Mouse (Mus musculus) frontal cortex, postnatal 36 days (tissue): ENCODE measurements around the gene Guca2a.
"Not testable (repeated sequence)": the region's sequence is repeated elsewhere in the genome, so short reads cannot be mapped to it uniquely, and the experiment has no call there.

Experiments used
- DNase-seq, 2 experiments: peaks; one replicate each; pipeline ENCODE4 v3.0.0; 2022; ENCODE audit warnings: low spot score in 2 of 2

Guca2a gene

DNA sequence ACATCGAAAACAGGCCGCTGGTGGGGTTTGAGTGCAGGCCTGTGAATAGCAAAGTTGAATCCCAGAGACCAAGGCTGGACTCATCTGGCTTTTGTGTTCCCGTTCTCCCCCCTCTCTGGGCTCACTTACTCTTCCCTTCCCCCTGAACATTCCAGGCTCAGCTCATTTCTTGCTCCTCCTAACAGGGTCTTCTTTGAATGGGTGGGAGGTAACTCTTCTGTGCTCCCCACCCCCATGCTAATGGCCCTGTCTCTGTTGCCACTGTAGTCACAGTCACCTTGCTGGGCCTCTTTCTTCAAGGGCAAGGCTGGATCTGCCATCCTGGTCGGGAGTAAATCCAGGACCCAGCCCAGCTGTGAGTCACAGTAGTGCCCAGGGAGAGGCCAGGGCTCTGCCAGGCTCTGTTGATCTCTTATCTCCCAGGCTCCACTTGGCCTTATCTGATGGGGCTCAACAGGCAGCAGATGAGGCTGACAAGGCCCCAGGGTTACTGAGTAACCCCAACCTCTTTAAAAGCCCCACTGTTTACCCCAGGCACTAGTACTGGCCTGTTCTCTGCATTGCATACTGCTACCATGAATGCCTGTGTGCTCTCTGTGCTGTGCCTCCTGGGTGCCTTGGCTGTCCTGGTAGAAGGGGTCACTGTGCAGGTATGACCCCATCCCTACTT lies at the start of gene Guca2a:
Gene Guca2a (plus strand): TSS at position 529 of the 670 bp plus-strand sequence.
- no peak for DNase-seq

DNA sequence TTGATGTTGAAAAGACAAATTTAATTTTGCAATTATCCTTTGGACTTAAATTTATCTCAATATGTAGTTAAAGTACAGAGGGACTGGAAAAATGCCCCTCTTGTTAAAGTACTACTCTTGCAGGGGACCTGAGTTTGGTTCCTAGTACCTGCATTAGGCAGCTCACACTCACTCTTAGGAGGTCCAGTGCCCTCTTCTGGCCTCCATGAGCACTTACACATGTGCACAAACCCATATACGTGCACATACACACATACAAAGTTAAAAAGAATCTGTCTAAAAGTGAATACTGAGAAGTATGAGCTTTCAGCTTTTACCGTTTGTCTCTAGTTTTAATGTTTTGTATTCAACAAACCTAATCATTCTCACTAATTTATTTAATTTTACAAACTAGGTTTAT lies 49.5 kb upstream of the Guca2a start:
- no peak for DNase-seq

DNA sequence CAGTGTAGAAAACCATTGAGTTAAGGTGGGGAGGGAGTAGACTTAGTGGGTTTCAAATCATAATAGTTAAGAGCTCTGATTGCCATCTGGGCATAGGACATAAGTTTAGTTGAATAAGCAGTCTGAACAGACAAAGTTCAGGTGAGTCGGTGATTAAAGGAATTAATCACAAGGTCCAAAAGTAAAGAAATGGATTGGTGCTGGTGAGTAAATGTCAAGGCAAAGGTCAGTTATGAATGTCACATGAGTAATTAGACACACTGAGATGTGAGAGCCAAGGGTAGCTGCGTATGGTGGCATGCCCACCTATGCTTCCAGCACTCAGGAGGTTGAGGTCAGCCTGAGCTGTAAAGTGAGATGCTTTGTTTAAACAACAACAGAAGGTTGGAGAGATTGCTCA lies 48.1 kb upstream of the Guca2a start:
- no peak for DNase-seq

DNA sequence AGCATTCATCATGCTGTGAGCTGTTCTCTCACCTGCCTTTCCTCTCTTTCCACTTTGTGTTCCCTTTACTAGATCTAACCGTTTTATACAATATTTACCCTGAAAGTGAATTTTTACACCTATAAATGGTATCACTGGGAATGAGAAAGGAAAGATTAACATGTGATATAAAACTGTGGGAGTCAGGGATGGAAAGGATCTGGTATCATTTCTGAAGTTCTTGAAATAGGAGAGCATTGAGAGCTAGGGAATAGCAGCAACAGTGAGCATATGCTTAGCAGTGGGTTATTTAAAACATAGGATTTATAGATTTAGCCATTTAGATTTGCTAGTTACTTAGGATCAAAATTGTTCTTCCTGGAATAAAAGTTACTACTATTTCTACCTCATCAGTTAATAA lies 47.5 kb upstream of the Guca2a start:
- no peak for DNase-seq

DNA sequence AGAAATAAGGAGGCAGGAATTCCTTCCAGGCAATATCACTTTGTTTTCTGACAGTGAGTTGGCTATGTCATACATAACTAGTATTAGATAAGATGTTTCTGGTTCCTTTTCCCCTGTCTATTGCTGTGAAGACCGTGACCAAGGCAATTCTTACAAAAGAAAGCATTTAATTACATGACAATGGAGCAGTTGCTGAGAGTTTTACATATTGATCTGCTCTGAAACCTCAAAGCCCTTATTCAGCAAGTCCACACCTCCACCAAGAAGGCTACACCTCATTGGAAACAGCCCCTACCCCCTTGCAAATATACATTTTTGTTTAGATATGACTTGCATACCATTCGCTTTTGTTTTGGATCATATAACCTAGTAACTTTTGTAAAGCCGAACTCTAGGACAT lies 45.0 kb upstream of the Guca2a start:
- no peak for DNase-seq

DNA sequence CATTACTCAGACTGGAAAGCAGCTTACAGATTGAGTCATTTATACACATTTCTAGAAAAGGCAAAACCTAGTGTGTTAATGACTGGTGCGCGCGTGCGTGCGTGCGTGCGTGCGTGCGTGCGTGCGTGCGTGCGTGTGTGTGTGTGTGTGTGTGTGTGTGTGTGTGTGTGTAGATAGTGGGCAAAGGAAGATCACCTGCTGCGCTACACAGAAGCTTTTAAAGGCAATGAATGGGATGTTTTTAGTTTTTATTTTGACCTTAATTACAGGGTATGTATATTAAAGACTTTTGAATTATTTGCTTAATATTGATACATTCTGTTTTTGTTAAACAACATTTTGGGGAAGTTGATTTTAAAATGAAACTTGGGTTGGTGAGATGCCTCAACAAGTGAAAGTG lies 43.2 kb upstream of the Guca2a start:
- DNase-seq = no peak

DNA sequence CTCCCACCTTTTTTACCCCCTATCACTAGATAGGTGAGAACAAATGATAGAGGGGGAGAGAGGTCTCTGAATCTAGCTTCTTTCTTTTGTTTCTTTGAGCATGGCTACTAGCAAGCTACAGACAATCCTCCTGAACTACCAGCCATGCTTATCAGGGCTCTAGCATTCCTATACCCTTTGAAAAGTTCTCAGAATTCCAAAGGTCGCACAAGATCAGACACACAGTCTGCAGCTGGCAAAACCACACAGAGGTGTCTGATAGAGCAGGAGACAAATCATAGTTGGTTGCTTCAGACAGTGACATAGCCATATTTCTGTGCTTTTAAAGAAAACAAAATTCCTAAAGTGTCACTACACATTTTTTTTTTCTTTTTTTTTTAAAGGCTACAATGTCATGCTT lies 37.9 kb upstream of the Guca2a start:
- DNase-seq = no peak

DNA sequence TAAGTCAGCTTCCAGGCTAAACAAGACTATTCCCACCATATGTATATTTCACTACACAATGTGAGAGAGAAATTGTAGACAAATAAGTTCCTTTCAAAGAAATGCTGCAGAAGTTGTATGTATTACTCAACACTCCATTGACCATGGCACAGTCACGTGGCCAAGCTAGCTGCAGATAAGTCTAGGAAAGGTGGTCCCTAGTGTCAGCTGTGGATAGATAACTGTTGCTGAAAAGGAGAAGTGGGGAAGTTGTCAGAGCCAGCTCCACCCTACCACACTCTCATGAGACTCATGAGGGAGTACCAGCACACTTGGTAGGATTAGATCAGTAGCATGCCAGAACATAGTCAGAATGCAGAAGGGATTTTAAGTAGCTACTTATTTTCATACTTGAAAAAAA lies 28.0 kb upstream of the Guca2a start:
- DNase-seq = no peak

DNA sequence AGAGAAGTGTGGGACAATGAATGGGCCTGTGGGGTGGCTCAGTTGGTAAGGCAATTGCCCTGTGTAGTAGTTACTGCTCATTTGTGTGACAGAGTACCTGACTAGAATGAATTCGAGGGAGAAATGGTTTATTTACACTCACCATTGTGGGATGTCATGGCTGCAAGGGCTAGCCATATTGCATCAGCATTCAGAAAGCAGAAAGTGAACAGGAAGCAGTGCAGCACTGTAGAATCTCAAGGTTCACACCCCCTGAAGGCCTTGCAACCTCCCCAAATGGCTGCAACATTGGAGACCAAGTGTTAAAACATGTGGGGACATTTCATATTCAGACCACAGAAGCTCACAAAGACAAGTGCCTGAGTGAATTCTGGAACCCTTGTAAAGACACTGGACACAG lies 23.4 kb upstream of the Guca2a start:
- no peak for DNase-seq

DNA sequence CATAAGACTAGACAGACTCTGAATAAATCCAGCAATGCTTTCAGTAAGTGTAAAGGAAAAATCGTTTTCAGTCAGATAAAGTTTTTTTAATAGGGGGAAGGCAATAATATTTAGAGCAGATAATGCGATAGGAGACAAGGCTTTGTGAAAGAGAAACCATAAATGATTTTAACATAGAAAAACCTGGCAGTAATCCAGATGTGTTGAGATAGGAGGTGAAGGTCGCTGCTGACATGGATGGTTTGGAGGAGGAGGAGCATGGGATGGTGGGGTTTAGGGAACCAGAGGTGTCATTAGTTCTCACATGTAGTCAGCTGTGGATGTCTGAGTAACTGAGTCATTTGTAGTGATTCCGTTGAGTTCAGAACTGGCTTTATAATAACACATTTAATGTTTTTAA lies 22.8 kb upstream of the Guca2a start:
- no peak for DNase-seq

DNA sequence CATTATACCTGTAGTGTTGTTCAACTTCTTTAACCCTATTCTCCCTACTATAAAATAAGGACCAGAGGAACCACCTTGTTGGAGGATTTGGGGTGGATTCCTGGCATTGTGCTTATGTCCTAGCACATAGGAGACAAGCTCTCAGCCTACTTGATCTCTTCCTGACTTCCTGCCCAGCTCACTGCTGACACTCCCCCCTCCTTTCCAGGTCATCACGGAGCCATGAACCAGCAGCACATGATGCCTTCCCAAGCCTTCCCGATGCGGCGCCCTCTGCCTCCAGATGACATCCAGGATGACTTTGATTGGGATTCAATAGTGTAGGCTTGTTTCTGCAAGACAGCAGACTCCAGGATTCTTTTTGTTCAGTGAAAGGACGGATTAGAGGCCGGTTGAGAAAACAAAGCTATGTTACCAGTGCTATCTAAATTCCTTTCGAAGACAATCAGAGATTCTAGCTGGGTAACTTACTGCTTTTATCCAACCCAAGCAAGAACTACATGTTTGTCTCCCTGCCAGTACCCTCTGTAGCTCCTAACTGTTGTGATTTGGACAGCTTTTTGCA lies 11.3 kb upstream of the Guca2a start:
- DNase-seq = no peak

DNA sequence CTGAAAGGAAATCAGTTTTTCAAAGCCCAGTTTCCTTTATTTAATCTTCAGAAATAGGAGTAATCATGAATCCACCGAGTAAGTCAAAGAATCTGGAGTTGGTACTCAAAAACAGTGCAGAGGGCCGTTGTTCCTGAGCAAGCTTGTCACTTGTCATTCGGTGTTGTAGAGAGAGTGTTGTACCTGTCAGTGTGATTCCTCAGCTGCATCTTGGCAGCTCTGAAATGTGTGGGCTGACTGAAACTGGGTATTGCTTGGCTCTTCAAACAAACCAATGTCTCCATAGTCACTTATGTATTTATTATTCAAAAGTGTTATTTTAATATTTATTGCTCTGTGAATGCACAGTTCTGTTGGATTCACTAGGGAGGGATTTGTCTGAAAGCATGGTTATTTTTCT lies 10.6 kb upstream of the Guca2a start:
- DNase-seq = no peak

DNA sequence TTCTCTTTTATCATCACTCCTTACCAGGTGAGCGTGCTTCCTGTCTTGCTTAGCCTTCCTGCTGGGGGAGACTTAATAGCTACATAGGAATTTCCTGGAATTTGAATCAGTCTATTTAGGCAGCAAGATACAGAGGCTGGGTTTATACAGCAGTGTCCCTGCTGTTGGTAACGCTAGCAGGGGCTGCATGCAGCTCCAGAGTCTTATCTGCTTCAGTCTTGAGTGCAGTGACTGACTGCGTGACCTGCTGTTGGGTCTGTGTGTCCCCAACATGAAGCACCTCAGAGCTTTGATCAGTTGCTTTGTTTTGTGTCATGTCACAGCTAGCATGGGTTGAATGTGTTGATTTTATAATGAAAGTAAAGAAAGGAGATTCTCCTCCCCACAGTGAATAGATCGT lies 10.2 kb upstream of the Guca2a start:
- no peak for DNase-seq

DNA sequence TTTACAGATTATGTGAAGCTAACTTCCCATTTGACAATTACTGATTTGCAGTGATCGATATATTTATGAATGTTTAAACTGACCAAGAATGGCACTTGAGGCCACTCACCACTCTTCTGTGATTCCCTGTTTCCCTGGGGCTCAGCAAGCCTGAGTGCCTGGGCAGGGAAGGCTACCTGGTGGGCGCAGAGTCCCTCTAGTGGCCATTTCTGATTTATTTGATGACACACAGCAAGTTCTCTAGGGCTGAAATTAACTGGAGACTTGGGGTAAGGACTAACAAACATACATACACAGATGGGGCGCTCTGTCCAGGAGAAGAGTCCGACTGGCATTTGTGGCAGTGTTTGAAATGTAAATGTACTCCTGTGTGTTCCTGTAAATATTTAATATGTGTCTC lies 9.1 kb upstream of the Guca2a start:
- not testable (repeated sequence) for DNase-seq

DNA sequence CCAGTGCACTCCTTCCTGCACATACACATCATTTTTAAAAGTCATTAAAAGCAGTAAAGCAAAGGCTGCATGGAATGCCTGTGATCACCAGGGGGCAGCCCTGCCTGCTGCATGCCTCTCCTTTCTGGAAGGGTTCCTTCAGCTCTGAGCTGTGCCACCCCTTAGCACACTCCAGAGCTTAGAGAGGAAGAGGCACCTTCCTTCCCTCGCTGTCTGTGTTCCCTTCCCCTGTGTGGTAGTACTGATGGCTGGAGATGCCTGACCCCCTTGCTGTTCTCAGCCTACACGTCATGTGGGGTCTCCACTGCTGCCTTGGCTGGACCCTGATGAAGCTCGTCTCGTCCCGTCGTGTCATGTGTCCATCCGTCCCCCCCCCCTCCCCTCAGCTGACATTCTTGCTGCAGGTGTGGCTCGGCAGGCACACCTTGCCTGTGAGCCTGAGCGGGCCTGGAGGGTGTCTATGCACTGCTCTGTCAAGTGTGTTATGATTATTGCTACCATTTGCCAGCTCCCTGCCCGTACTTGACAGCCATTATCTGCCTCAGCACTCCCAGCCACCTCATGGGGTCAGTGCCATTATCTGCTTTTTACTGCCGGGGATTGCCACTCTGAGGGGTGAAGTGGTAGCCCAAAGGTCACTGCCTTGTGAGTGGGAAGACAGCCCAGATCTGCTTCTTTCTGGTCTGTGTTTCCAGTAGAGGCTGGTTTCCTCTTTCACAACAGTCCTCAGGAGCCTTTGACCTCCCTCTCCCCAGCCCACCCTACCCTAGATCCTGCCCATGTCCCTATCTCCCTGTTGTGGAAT lies 6.2 kb upstream of the Guca2a start:
- DNase-seq = peak; percentile 39 to 63

DNA sequence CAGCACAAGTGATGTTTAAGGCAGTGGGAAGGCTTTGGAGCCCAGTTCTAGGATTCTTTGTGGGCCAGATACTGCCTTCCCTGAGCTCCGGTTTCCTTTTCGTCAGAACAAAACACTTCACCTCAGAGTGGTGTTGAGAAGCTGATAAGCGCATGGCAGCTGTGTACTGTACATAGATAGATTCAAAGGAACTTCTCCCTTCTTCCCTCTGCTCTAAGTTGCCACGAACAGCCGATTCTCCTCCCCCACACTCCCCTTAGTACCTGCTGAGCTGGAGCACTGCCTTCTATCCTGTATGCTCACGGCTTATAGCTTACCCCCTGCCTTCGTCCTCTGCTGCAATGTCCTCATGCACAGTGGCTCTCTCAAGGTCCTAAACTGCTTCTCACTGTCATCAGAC lies 4.8 kb upstream of the Guca2a start:
- DNase-seq = no peak

DNA sequence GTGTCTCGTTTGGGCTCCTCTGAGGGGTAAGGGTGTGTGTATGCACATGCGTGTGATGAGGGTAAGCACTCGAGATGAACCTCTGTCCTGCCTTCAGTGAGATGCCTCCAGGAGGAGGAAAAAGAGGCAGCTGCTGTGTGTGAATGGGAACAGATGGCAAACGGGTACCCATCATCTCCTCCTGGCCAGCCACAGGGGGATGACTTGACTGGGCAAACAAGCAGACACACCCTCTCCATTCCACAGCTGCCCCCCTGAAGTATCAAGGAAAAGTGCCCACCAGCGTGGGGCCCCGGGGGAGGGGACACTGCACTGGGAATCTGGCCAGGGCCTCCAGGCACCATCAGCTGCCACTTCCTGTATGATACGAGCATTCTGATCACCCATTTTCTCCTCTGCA lies 4.2 kb upstream of the Guca2a start:
- no peak for DNase-seq

DNA sequence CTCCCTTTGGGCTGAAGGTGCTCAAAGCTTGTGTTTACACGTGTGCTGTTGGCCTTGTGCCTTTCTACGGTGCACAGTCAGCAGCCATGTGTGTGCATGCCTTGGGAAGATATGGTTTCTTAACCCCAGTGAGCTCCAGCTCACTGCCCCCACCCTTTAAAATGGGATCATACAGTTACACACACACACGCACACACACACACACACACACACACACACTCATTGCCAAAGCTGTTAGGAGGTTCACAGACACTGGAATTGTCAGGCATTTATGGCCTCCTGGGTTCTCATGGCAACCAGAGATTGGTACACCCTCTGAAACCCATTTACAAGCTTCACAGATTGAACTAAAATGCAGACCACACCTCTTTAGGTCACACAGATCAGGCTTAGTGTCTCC lies 3.6 kb upstream of the Guca2a start:
- no peak for DNase-seq

DNA sequence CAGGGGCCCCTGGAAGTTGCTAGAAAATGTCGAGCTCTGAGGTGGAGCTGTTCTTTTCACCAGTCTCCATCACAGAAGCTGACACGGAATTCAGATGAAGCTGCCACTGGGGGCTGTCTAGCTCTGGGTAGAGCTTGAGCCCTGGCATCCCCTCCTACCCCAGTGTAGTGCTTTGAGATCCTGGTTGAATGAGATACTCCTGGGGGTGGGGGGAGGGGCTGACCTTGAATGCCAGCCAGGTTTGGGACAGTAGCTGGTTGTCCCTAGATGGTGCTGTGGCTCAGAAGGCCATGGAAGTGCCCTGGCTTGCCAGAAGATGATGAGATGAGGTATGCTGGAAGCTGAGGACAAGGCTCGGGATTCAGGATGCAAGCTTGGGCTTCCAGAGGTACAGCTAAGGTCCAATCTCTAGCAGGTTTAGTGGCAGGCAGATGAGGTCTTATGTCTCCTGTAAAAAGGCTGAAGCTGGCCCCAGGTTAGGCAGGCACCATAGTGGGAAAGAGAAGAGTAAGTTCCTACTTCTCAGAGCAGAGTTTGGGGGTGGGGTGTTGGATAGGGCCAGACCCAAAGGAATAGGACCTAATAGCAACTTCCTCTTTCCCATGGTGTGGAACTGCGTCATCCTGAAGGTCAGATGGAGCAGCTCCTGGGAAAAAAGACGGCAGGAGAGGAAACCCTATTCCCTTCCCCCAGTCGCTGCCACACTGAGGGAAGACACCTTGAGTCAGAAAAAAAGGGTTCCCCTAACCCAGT lies 2.4 kb upstream of the Guca2a start:
- DNase-seq = no peak

DNA sequence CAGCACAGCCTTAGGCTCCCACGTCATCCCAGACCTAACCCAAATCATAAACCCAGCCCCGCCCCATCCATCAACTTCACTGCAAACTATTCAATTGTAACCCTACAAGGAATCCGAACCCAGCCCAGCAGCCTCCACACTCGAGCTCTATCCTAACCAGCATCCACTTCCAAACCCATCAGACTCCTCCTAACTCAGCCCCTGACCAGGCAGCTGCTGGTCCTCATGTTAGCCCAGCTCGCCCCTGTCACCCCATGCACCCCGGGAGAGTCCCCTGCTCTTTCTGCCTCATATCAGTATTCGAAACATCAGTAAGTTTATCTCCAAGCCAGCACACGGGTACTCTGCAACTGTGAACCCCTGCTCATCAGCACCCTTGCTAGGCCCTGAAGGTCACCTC lies 1.8 kb upstream of the Guca2a start:
- no peak for DNase-seq

DNA sequence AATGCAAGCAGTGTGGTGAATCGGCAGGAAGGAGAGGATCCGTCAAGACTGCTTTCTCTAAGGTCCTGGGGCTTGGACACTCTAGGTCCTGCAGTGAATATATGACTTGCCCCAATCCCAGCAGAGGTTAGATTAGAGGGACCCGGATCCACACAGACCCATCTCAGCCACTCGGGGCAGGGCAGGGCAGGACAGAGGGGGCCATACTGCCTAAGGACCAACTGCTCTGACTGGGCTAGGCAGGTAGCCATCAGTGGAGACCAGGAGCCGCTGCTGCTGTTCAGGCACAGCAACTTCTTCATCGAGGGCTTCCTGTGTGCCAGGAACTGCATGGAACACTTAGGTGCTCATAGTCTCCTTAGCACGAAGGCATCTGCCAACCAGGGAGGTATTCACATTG lies 773 bp upstream of the Guca2a start:
- DNase-seq = no peak

DNA sequence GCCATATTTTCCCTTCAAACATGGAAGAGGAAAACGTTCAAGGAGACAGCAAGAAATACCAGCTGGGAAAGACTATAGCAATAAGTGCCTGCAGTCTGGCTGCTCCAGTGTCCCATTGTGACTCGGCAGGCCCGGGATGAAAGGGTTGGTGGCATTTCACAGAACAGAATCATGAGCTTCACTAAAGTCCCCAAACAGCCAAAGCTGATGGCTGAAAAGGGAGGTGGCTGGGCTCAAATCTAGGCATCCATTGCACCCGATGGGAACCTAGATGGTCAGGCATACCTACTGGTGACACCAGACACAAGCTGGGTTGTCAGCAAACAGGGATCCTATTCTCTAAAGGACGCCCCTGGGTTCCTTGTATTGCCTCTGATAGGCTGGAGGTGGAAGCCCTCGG lies 442 bp downstream of the Guca2a start:
- DNase-seq = no peak

DNA sequence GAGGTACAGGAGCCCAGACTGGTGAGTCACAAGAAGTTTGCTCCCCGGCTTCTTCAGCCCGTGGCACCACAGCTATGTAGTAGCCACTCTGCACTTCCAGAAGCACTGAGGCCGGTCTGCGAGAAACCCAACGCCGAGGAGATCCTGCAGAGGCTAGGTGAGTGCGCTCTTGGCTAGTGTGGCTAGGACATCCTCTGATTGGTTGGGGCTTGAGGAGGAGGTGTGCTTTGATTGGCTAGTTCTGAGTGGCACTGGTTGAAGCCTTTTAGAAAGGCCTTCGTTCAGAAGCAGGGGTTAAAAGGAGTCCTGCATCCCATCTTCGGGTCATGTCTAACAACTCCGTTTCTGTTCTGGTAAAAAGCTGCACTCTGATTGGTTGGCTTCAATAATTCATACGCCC lies 1.2 kb downstream of the Guca2a start:
- no peak for DNase-seq
